8 mouse cellular contexts compared by ENCODE assay signal in genomic region chr14:20546415-20546814, GRCm38 (mm10). TPM values are rescaled to one million over a fixed set of nuclear protein-coding genes. Genes with fewer than 3 reads are reported as not detected.
A peak's percentile ranks its signal among the peaks of the same experiment; 100 is the strongest.
DNase-seq lines count a peak whose midpoint lies in the region; ATAC-seq and TF ChIP-seq lines count a peak whose summit lies in the region.

Ppp3cb (minus strand) TSS chr14:20546573.

- peaks cover 27% of the 10 kb centered on the region for H3K79me2 ChIP-seq in CH12.LX (replicated peaks; ENCODE audit: control insufficient read depth, extremely low read depth, insufficient read depth, poor library complexity, severe bottlenecking)

- peak within 1 kb of the TSS; percentile 81 to 94 (median 84) for H3K4me3 ChIP-seq in CH12.LX (replicated peaks in 1 of 3; ENCODE audit: low read depth in 2 of 3, low read length in 2 of 3, poor library complexity in 1 of 3)
- H3K4me3 ChIP-seq in brown adipose tissue, adult 24 weeks (ENCODE audit: insufficient read depth, low read depth, low read length) = peak within 1 kb of the TSS; percentile 99
- peak within 1 kb of the TSS; percentile 90 for H3K4me3 ChIP-seq in heart, embryonic 15.5 days
- peak within 1 kb of the TSS; percentile 92 for H3K4me3 ChIP-seq in liver, embryonic 16.5 days (ENCODE audit: low read depth, low read length)
- H3K4me3 ChIP-seq in neural tube, embryonic 13.5 days = peak within 1 kb of the TSS; percentile 97

- peaks cover 0 to 38% of the 10 kb centered on the region in 2 experiments; a peak in 2 of 4 replicates for H3K4me1 ChIP-seq in CH12.LX (ENCODE audit: control insufficient read depth in 1 of 2, insufficient read depth in 2 of 2)
- no peaks in the 10 kb centered on the region for H3K4me1 ChIP-seq in brown adipose tissue, adult 24 weeks (ENCODE audit: control insufficient read depth, insufficient read depth, insufficient read length, low read length)
- H3K4me1 ChIP-seq in heart, embryonic 15.5 days (replicated peaks) = peaks cover 13% of the 10 kb centered on the region
- H3K4me1 ChIP-seq in liver, embryonic 16.5 days (ENCODE audit: control insufficient read depth, low read depth, low read length) = peaks cover 15% of the 10 kb centered on the region
- peaks cover 18% of the 10 kb centered on the region for H3K4me1 ChIP-seq in neural tube, embryonic 13.5 days (replicated peaks)

- peak within 1 kb of the TSS; percentile 90 for H3K27ac ChIP-seq in CH12.LX (ENCODE audit: insufficient read depth, low read depth)
- H3K27ac ChIP-seq in brown adipose tissue, adult 24 weeks (replicated peaks; ENCODE audit: low read depth, low read length) = peak within 1 kb of the TSS; percentile 85
- H3K27ac ChIP-seq in heart, embryonic 15.5 days = peak within 1 kb of the TSS; percentile 99
- peak within 1 kb of the TSS; percentile 99 for H3K27ac ChIP-seq in liver, embryonic 16.5 days (ENCODE audit: low read length)
- H3K27ac ChIP-seq in neural tube, embryonic 13.5 days (replicated peaks) = peak within 1 kb of the TSS; percentile 98

- under 1% methylated on average over 25 of the region's 29 CpGs for WGBS in heart, embryonic 15.5 days
- 0% methylated on average over 22 of the region's 29 CpGs for WGBS in liver, embryonic 16.5 days (ENCODE audit: insufficient replicate concordance)
- WGBS in neural tube, embryonic 13.5 days = 2% methylated on average over 29 of the region's 29 CpGs

- peak within 1 kb of the TSS; percentile 94 for H3K9ac ChIP-seq in CH12.LX (ENCODE audit: insufficient read depth, low read depth)
- peak within 1 kb of the TSS; percentile 96 for H3K9ac ChIP-seq in heart, embryonic 15.5 days
- H3K9ac ChIP-seq in liver, embryonic 16.5 days (ENCODE audit: low read depth, low read length) = peak within 1 kb of the TSS; percentile 95
- H3K9ac ChIP-seq in neural tube, embryonic 13.5 days = peak within 1 kb of the TSS; percentile 97

- in situ Hi-C loops in CH12.LX (cut with MboI; ENCODE audit: low pct_ligation_motif_present, low pct_unique_long_range_greater_than_20kb, low sequenced_read_pairs) = no loop called here

- no peak for TF ChIP-seq RAD21 in CH12.LX (IDR thresholded peaks at IDR 0.05; ENCODE audit: low read depth, low read length)

- no peaks in the 10 kb centered on the region for H3K9me3 ChIP-seq in CH12.LX (replicated peaks; ENCODE audit: low read length)
- no peaks in the 10 kb centered on the region for H3K9me3 ChIP-seq in heart, embryonic 15.5 days (replicated peaks)
- no peaks in the 10 kb centered on the region for H3K9me3 ChIP-seq in liver, embryonic 16.5 days (replicated peaks; ENCODE audit: control insufficient read depth, low read length)
- H3K9me3 ChIP-seq in neural tube, embryonic 13.5 days = no peaks in the 10 kb centered on the region

- TF ChIP-seq POLR2A in CH12.LX (IDR thresholded peaks at IDR 0.05; ENCODE audit: low read depth, low read length) = peak; percentile 51; the same call in 1 of the 2 replicates

- DNase-seq in CH12.LX (ENCODE audit: extremely low read depth) = peak; percentile 93
- peak; percentile 63 for DNase-seq in fat pad, adult 2 months (ENCODE audit: extremely low read depth, low read depth, low spot score)
- peak; percentile 87 to 94 for DNase-seq in kidney, postnatal 4 days
- peak; percentile 86 for DNase-seq in testis, postnatal 10 days (ENCODE audit: low spot score)

- no peaks in the 10 kb centered on the region for H3K27me3 ChIP-seq in CH12.LX (replicated peaks)
- H3K27me3 ChIP-seq in heart, embryonic 15.5 days = no peaks in the 10 kb centered on the region
- no peaks in the 10 kb centered on the region for H3K27me3 ChIP-seq in liver, embryonic 16.5 days (ENCODE audit: control insufficient read depth, insufficient read depth, low read depth, low read length)
- H3K27me3 ChIP-seq in neural tube, embryonic 13.5 days = no peaks in the 10 kb centered on the region

- H3K36me3 ChIP-seq in CH12.LX (replicated peaks in 1 of 2; ENCODE audit: control insufficient read depth in 1 of 2, insufficient read depth in 1 of 2, low read length in 1 of 2) = peaks cover 15 to 38% of the 10 kb centered on the region in 2 experiments
- H3K36me3 ChIP-seq in heart, embryonic 15.5 days = peaks cover 18% of the 10 kb centered on the region
- no peaks in the 10 kb centered on the region for H3K36me3 ChIP-seq in liver, embryonic 16.5 days (ENCODE audit: control insufficient read depth, insufficient read depth)
- peaks cover 24% of the 10 kb centered on the region for H3K36me3 ChIP-seq in neural tube, embryonic 13.5 days

- H3K4me2 ChIP-seq in CH12.LX (ENCODE audit: insufficient read depth, low read depth, poor library complexity, severe bottlenecking) = peak within 1 kb of the TSS; percentile 87
- H3K4me2 ChIP-seq in heart, embryonic 15.5 days = peak within 1 kb of the TSS; percentile 65
- H3K4me2 ChIP-seq in liver, embryonic 16.5 days (ENCODE audit: low read depth, low read length) = peak within 1 kb of the TSS; percentile 74
- H3K4me2 ChIP-seq in neural tube, embryonic 13.5 days = peak within 1 kb of the TSS; percentile 65

- TF ChIP-seq CTCF in CH12.LX (conservative IDR thresholded peaks at IDR 0.05 in 1 of 2, IDR thresholded peaks at IDR 0.05 in 1 of 2; ENCODE audit: low read depth in 2 of 2, low read length in 2 of 2) = no peak

- dilution Hi-C loops in CH12.LX (cut with MboI; ENCODE audit: extremely low pct_ligation_motif_present, extremely low pct_unique_long_range_greater_than_20kb, low sequenced_read_pairs) = no loop called here

- peak; percentile 90 for ATAC-seq in heart, embryonic 15.5 days (replicated peaks; ENCODE audit: insufficient number of reproducible peaks, insufficient read depth, low FRiP score, low read depth)
- ATAC-seq in liver, embryonic 16.5 days (ENCODE audit: low read depth) = peak; percentile 70
- peak; percentile 96 for ATAC-seq in neural tube, embryonic 13.5 days (ENCODE audit: low read depth)

- no peak for TF ChIP-seq EP300 in CH12.LX (IDR thresholded peaks at IDR 0.05; ENCODE audit: low read length)

TF ChIP-seq in CH12.LX, 34 proteins besides CTCF, POLR2A, EP300 and RAD21:
- TF ChIP-seq TBP (conservative IDR thresholded peaks at IDR 0.05; ENCODE audit: low read depth, low read length) = 0 out of 2 replicates have a peak, but pooled peaks have one; percentile 28
- TF ChIP-seq MAZ (IDR thresholded peaks at IDR 0.05; ENCODE audit: low read depth, low read length) = peak; percentile 90
- no peak for TF ChIP-seq MXI1 (IDR thresholded peaks at IDR 0.05; ENCODE audit: low read depth, low read length)
- TF ChIP-seq PAX5 (IDR thresholded peaks at IDR 0.05; ENCODE audit: low read length) = no peak
- TF ChIP-seq E2F4 (IDR thresholded peaks at IDR 0.05; ENCODE audit: insufficient replicate concordance, low read depth, low read length) = no peak
- TF ChIP-seq ZNF384 (IDR thresholded peaks at IDR 0.05; ENCODE audit: low read depth, low read length) = no peak
- TF ChIP-seq SMC3 (IDR thresholded peaks at IDR 0.05; ENCODE audit: low read depth, low read length) = no peak
- TF ChIP-seq UBTF (IDR thresholded peaks at IDR 0.05; ENCODE audit: low read depth, low read length) = no peak
- peak; percentile 60 for TF ChIP-seq ELF1 (IDR thresholded peaks at IDR 0.05; ENCODE audit: low read depth, low read length)
- no peak for TF ChIP-seq ZC3H11A (IDR thresholded peaks at IDR 0.05; ENCODE audit: low read depth, low read length)
- 0 out of 2 replicates have a peak, but pooled peaks have one; percentile 10 for TF ChIP-seq NELFE (IDR thresholded peaks at IDR 0.05; ENCODE audit: low read depth, low read length)
- no peak for TF ChIP-seq GABPA (IDR thresholded peaks at IDR 0.05; ENCODE audit: insufficient replicate concordance, low read depth, low read length)
- TF ChIP-seq HCFC1 (IDR thresholded peaks at IDR 0.05; ENCODE audit: low read depth, low read length) = peak; percentile 83
- peak; percentile 8; the same call in 1 of the 2 replicates for TF ChIP-seq TCF12 (IDR thresholded peaks at IDR 0.05; ENCODE audit: low read depth, low read length)
- TF ChIP-seq RCOR1 (conservative IDR thresholded peaks at IDR 0.05; ENCODE audit: low read depth, low read length) = no peak
- TF ChIP-seq CHD1 (IDR thresholded peaks at IDR 0.05; ENCODE audit: low read depth, low read length) = no peak
- 0 out of 2 replicates have a peak, but pooled peaks have one; percentile 54 for TF ChIP-seq KAT2A (IDR thresholded peaks at IDR 0.05; ENCODE audit: insufficient replicate concordance, low read length)
- TF ChIP-seq POLR2AphosphoS2 (IDR thresholded peaks at IDR 0.05; ENCODE audit: low read depth, low read length) = 0 out of 2 replicates have a peak, but pooled peaks have one; percentile 0
- peak; percentile 7; the same call in 1 of the 2 replicates for TF ChIP-seq IRF4 (IDR thresholded peaks at IDR 0.05; ENCODE audit: low read depth, low read length)
- TF ChIP-seq ZMIZ1 (IDR thresholded peaks at IDR 0.05; ENCODE audit: low read depth, low read length) = 0 out of 2 replicates have a peak, but pooled peaks have one; percentile 44
- no peak for TF ChIP-seq MYC (IDR thresholded peaks at IDR 0.05; ENCODE audit: low read depth, low read length)
- TF ChIP-seq CHD2 (IDR thresholded peaks at IDR 0.05; ENCODE audit: low read length) = no peak
- peak; percentile 88; the same call in 1 of the 2 replicates for TF ChIP-seq SIN3A (IDR thresholded peaks at IDR 0.05; ENCODE audit: low read length)
- no peak for TF ChIP-seq BHLHE40 (IDR thresholded peaks at IDR 0.05; ENCODE audit: low read depth, low read length)
- TF ChIP-seq MAX (IDR thresholded peaks at IDR 0.05; ENCODE audit: low read length) = no peak
- TF ChIP-seq MEF2A (IDR thresholded peaks at IDR 0.05; ENCODE audit: borderline replicate concordance, low read depth, low read length) = peak; percentile 24; the same call in 1 of the 2 replicates

RNA-seq across cellular contexts. Expression of gene Ppp3cb, which starts in this region (rescaled TPM):
- total RNA-seq in CH12.LX (2012; rRNA removed) = 23.6 and 25.7 TPM in 2 replicates
- total RNA-seq in CH12.LX (2014; rRNA removed) = 50.6 and 55.3 TPM in 2 replicates
- 53.8 and 61.1 TPM in 2 replicates for polyA plus RNA-seq in CH12.LX (2012; ENCODE audit: insufficient read length, low read depth)
- 53.9 and 58.3 TPM in 2 replicates for polyA plus RNA-seq in brown adipose tissue, adult 24 weeks (2012; ENCODE audit: insufficient read depth, insufficient read length, missing spikeins)
- polyA plus RNA-seq in heart, embryonic 15.5 days (2015; fragmentation: Nextera tagmentation; extraction: Ambion mirVana) = 30.6 and 34.9 TPM in 2 replicates
- polyA plus RNA-seq in liver, embryonic 16.5 days (2015; fragmentation: Nextera tagmentation; extraction: Ambion mirVana) = 10.9 and 13.3 TPM in 2 replicates
- polyA plus RNA-seq in neural tube, embryonic 13.5 days (2015; fragmentation: Nextera tagmentation; extraction: Ambion mirVana) = 77.6 and 81.1 TPM in 2 replicates

Comparison
In these comparisons a context has a peak if more than half of its experiments do, and no peak if none do; other contexts are left out.
1. Peak in every context shown above with its lines: DNase-seq, ATAC-seq, H3K4me3 ChIP-seq and H3K27ac ChIP-seq.